Mouse (Mus musculus): ENCODE measurements around the gene Pcf11. TPM values are rescaled to one million over a fixed set of nuclear protein-coding genes. Genes with fewer than 3 reads are reported as not detected.

Pcf11 gene
- 10 to 100 TPM; 20.8 to 22.0 TPM for total RNA-seq (2021)
- long read RNA-seq, experiment 1, partial matches to known transcripts = 0 of 2 reads
- long read RNA-seq, experiment 1, other reads (novel, unspliced or antisense) = 0 of 2 reads
- long read RNA-seq, experiment 2, full-length matches to known transcripts = 2 of 3 reads
- long read RNA-seq, experiment 2, partial matches to known transcripts = 1 of 3 reads
- long read RNA-seq, experiment 2, other reads (novel, unspliced or antisense) = 0 of 3 reads

DNA sequence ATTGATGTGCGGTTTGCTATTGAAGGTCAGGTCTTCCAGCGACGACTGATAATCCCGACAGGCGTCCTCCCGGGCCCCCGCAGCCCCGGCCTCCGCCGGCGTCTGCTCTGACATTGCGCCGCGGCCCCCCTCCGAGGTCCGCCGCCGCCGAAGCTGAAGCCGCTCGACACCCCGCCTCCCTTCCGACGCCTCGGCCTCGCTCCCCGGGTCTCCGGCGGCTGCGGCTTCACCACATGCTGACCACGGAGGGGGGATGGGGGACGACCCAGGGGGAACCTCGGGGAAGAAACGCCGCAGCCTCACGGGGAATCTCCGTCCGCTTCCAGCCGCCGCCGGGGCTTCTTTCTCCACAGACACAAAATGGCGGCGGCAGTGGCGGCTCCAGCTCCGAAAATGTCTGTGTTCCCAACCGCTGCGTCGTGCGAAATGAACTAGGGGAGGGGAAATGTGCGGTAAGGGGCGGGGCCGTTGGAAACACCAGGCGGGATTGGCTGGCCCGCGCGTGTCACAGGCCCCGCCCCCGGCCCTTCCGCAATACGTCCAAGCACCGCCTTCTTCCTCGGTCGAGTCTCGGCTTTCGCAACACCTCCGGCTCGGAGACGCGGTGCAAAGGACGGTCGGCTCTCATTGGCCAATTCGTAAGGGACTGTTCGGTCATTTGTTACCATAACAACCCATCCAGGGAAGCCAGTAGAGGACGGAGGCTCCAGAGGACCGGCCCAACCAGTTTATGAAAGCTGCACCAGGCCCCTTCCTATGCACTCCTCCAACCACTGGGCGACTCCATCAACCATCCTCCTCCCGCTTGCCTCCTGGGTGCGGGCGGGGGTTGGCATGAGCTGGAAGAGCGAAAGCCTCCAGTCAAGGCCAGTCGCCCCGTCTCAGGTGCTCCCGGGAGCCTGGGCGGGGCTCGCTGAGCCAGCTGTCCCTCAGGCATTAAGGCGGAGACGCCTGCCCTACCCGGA, at the start of gene Pcf11:
Pcf11 (minus strand) TSS at position 428 of the 965 bp plus-strand sequence.
- intact Hi-C loops (cut with DNase I; ENCODE audit: low total_unique reads) = no loop called here
- peak; percentile 97 for DNase-seq

DNA sequence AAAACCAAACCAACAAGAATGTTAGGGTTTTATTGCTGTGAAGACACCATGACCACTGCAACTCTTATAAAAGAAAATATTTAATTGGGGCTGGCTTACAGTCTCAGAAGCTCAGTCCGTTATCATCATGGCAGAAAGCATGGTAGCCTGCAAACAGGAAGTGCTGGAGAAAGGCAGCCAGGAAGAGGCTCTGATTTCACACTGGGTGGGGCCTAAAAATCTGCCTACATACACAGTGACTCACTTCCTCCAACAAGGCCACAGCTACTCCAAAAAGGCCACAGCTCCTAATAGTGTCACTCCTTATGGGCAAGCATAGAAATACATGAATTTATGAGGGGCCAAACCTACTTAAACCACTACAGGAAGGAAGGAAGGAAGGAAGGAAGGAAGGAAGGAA, 45.3 kb upstream of the Pcf11 start:
- intact Hi-C loops (cut with DNase I; ENCODE audit: low total_unique reads) = no loop called here
- DNase-seq = no peak

DNA sequence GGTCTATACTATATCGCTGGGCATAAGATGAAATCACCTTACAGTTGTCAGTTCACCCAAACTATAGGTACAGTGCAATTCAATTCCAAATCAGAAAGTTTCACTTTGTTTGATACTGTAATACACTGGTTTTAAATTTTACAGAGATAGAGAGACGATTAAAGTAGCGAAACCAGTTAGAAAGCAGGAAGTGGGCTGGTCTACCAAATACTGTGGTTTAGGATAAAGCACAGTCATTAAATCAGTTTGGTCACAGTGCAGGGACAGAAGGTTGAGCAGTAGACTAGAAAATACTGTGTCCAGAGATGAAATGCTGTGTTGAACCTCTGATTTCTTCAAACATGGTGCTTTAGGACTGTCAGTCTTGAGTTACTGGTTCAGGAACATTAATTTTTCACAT, 41.9 kb upstream of the Pcf11 start:
- intact Hi-C loops (cut with DNase I; ENCODE audit: low total_unique reads) = no loop called here
- no peak for DNase-seq

DNA sequence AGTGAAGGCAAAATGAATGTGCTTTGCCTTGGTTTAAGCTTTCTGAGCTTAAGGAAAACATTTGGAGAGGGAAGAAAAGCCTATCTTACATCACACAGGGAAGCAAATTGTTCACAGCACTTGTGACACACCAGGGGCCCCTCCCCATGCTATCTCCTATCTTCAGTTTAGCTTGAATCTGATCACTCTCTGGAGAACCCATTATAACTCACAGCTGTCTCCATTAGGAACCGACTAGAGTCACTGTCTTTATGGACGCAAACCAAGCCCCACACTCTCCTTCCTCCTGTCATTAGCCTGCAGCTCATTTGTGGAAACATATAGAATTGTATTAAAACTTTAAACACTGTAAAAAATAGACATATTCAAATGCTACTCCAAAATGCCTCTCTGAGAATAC, 39.8 kb upstream of the Pcf11 start:
- no peak for DNase-seq
- intact Hi-C loops (cut with DNase I; ENCODE audit: low total_unique reads) = no loop called here

DNA sequence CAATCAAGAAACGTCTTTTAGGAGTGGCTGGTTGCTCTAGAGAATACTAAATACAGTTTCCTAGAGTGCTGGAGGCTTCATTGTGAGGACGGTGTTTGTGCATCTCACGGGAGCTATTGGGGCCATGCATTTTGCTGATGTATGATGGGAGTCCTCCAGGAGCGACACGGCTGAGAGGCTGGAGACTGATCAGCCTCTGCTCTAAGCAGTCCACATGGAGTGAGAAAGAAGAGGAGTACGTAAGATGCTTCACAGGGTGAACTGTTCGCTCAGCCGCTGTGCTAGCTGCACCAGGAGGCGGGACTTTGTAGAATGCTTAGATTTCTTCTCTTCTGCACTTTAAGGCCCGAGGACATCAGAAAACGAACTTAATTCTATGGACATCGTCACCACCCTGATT, 37.0 kb upstream of the Pcf11 start:
- intact Hi-C loops (cut with DNase I; ENCODE audit: low total_unique reads) = no loop called here
- DNase-seq = no peak

DNA sequence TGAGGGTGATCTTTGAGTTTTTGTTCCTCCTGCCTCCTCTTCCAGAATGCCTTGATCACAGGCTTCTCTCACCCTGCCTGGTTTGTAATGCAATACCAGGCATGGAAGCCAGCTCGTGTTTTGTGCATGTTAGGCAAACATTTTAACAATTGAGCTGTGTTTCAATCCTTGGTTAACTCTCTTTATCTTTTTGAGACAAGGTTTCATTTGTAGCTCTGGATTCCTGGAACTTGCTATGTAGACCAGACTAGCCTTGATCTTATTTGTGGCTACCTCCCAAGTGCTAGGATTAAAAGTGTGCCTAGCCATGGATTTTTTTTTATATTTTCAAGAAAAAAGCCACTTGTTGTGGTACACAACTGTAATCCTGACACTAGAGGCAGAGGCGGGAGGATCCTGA, 35.8 kb upstream of the Pcf11 start:
- intact Hi-C loops (cut with DNase I; ENCODE audit: low total_unique reads) = no loop called here
- DNase-seq = no peak

DNA sequence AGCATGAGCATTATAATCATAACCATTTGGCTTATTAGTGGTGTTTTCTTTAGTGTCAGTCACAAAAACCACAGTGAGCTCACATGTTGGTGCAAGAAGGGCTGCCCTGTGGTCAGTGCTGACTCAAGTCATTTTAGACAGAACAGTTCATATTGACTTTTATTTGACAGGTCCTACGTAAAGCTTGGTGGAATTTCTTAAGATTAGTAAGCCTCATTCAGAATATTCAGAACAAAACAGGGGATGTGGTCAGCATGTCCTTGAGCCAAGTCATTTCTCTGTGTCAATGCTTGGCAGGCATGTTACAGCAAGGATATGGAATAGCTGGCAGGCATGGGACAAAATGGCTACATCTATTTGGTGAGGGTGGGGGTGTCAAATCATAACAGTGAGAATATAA, 33.9 kb upstream of the Pcf11 start:
- intact Hi-C loops (cut with DNase I; ENCODE audit: low total_unique reads) = no loop called here
- DNase-seq = no peak

DNA sequence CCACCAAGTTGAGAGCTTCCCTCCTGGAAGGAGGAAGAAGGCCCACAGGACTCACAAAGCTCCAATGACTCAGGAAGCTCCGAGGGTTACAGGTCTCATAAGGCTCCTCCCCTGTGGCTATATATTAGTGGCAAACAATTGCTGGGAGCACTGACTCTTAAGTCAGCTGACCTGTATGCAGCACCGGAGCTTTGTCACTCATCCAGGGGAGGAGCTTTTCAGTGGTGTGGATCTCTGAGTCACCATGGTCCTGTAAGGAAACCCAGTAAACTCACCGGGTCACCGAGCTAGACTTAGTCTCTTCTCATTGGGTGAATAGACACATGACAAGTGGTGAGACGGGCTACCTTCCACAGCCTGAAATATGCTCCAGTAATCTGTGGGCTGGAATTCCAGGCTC, 29.0 kb upstream of the Pcf11 start:
- DNase-seq = no peak
- intact Hi-C loops (cut with DNase I; ENCODE audit: low total_unique reads) = no loop called here

DNA sequence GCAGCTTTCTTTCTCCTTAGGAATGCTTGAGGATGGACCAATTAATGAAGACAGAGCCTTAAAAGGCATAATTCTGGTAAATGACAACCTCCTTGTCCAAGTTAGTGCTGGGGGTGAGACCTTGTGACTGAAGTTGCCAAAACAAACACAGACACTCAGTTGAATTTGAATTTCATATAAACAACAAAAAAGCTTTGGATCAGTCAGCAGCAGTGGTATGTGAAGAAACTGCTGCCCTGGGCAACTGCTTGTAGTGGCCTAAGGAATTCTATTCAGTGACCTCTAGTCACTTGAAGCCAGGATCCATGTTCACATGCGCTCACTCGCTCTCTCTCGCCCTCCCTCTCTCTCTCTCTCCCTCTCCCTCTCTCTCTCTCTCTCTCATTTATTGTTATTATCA, 26.7 kb upstream of the Pcf11 start:
- intact Hi-C loops (cut with DNase I; ENCODE audit: low total_unique reads) = no loop called here
- DNase-seq = no peak

DNA sequence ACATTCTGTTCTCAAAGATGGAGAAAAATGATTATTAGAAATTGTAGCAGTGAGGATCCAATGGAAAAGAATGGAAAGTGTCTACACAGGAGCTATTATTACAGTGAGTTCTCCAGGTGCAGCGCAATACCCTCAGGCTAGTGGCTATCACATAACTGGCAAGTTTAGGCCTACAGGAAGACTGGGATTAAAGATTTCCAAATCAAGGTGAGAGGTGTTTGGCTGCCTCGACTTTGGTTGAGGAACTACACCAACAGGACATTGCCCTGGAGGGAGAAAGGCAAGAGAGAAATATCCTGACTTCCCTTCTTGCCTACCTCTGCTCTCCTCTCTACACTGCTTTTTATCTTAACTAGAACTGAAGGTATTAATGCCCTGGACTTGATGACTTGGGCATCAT, 19.4 kb upstream of the Pcf11 start:
- no peak for DNase-seq
- intact Hi-C loops (cut with DNase I; ENCODE audit: low total_unique reads) = no loop called here

DNA sequence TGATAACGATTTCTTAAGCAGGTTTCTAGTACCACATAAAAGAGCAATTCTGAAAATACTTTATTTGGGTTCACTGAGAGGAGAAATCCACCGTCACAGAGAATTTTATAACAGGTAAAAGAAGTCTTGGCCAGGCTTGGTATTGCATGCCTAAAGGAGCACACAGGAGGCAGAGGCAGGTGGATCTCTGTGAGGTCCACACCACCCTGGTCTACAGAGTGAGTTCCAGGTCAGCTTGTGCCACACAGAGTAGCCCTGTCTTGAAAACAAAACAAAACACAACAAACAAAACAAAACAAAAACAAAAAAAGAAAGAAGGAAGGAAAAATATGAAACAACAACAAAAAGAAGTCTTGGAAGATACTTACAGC, 18.6 kb upstream of the Pcf11 start:
- DNase-seq = no peak
- intact Hi-C loops (cut with DNase I; ENCODE audit: low total_unique reads) = no loop called here

DNA sequence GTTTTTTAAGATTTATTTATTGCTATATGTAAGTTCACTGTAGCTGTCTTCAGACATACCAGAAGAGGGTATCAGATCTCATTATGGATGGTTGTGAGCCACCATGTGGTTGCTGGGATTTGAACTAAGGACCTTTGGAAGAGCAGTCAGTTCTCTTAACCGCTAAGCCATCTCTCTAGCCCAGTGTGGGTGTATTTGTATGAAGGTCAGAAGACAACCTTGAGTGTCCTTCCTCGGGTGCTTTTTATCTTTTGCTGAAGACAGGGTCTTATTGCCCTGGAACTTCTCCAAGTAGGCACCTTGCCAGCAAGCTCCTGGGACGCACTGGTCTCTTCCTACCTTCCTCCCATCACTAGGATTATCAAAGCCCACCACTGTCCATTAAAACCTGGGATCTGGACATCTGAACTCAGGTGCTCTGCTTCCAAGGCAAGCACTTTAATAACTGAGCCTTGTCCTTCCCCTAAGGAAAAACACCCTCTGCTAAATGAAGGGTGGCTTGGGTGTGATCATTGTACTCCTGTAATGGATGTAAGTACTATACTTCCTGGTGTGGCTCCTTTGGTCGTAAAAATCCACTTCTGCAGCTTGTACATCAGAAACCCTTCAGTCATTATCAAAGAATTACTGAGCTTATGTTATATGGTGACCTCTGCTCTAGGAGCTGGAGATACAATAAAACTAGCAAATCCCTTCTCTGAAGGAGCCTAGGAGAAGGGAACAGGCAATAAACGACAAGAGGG, 18.0 kb upstream of the Pcf11 start:
- no peak for DNase-seq
- intact Hi-C loops (cut with DNase I; ENCODE audit: low total_unique reads) = no loop called here

DNA sequence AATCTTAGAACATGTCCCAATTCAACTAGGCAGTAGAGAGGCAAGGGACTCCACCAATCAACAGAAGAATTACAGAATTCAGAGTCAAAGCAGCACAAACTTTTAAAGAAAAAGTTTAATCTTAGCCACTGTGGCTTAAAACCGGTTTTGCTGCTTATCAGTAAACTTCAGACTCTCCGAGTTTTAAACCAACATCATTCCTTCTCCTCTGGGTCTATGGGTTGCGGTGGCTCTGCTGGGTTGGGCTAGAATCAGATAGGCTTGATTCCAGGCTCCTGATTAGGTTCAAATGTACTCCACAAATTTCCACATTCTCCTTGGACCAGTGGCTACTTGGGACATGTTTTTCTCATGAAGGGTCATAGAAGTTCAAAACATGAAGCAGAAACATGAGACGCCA, 7.6 kb upstream of the Pcf11 start:
- DNase-seq = no peak

DNA sequence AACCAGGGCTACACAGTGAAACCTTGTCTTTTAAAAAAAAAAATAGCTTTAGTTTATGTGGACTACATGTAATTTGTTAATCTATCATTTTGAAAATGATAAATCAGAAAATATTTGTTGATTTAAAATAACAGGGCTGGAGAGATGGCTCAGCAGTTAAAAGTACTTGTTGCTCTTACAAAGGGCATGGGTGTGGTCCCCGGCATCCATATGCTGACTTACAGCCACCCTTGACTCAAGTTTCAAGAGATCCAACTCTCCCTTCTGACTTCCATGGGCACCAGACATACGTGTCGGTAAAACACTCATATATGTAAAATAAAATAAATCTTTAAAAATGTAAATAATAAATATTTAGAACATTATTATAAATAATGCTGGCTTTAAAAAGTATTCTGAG, 5.4 kb upstream of the Pcf11 start:
- no peak for DNase-seq
- intact Hi-C loops (cut with DNase I; ENCODE audit: low total_unique reads) = no loop called here

More for the DNA sequence above, 7.6 kb upstream of the Pcf11 start:
- intact Hi-C loops (cut with DNase I; ENCODE audit: low total_unique reads) = no loop called here

DNA sequence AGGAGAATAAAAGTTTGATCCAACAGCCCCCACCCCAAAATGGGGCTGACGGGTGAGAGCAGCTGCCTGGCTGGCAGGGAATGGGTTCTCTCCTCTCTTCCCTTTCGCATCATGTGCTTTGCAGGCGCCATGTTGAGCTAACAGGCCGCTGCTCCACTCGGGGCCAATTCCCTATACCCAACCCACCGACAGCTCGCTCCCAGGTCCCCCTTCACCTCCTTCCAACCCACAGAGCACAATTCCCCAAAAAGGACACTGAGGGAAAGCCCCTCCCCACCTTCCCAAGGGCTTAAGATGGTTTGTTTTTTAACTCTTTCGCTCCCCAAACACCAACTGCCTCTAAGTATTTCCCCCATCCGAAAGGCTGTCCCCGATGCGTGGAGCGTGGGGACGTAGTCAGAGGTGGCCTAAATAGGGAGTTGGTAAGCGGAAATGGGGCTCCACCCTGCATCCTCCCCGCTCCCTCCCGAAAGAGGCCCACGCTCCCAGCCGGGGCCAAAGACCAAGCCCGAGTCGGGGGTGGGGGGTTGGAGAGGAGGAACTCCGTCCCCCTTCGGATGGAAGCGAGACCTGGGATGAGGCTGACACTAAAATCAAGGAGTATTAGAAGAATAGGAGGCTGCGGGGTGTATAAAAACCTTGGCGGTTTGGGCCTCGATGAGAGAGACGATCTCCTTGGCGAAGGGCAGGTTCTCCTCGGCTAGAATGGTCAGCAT, 785 bp downstream of the Pcf11 start:
- peak; percentile 49 for DNase-seq
- intact Hi-C loops (cut with DNase I; ENCODE audit: low total_unique reads) = no loop called here

DNA sequence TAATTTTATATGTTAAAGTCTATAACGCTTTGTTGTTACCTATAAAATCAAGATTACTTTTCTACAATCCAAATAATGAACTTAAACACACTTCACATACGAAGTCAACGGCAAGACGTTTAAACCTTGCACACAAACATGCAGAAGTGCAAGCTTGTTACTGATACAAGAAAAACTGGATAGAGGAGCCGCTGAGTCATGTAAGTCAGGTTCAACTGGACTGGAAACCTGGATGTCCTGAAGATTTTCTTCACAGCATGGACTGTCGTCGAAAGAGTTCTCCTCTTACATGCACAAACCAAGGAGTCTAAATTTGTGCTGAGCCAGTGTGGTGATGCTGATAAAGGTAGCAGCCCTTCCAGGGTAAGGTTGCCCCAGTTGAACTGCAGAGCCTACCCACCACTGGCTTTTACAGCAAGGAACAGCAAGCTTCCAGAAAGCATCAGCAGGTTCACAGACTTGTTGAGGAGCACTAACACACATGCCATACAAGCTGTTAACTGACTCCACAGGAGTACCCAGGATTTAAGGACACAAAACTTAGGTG, 3.4 kb downstream of the Pcf11 start:
- intact Hi-C loops (cut with DNase I; ENCODE audit: low total_unique reads) = no loop called here

DNA sequence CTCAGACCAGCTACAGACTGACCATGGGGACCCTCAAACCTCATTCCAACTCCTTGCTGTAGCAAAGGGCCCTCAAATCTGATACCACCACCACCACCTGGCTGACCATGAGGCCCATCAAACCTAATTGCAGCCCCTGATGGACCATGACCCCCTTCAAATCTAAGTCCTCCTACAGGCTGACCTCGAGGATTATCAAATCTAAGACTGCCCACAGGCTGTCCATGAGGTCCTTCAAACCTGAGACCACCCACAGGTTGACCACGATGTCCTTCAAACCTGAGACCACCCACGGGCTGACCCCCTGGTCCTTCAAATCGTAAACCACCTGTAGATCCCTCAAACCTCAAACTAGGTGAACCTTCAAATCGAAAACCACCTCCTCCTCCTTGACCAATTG, 11.7 kb downstream of the Pcf11 start:
- no peak for DNase-seq
- intact Hi-C loops (cut with DNase I; ENCODE audit: low total_unique reads) = no loop called here

More for the DNA sequence above, 3.4 kb downstream of the Pcf11 start:
- no peak for DNase-seq

DNA sequence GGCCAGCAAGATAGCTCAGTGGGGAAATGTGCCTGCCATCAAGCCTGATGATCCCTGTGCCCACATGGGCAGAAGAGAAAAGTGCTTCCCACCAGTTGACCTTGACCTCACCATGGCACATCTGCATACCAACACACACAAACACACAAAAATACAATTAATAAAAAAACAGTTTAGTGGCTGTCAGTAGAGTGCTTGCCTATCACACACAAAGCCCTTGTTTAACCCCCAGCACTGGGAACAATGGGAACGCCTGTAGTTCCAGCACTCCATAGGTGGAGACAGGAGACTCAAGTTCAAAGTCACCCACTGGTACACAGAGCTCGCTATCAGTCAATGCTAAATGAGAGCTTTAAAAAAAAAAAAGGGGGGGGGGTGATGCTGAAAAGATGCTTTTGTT, 13.3 kb downstream of the Pcf11 start:
- DNase-seq = no peak
- intact Hi-C loops (cut with DNase I; ENCODE audit: low total_unique reads) = no loop called here

DNA sequence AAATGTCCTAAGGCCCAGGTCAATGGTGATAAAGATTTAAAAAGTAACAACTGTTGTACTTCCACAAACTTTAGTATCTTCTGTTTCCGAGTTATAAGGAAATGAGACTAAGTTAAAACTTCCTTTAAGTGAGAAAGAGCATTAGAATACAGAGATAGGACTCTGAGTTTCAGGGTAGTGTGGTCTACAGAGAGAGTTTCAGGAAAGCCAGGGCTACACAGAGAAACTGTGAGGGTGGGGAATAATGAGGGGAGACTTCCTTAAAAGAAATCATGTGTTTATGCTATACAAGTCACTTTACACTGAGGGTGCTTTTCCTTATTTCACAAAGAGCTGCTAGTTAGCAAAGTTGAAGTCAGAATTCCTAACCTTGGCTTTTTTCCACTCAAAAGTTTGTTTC, 16.4 kb downstream of the Pcf11 start:
- intact Hi-C loops (cut with DNase I; ENCODE audit: low total_unique reads) = no loop called here
- DNase-seq = no peak

DNA sequence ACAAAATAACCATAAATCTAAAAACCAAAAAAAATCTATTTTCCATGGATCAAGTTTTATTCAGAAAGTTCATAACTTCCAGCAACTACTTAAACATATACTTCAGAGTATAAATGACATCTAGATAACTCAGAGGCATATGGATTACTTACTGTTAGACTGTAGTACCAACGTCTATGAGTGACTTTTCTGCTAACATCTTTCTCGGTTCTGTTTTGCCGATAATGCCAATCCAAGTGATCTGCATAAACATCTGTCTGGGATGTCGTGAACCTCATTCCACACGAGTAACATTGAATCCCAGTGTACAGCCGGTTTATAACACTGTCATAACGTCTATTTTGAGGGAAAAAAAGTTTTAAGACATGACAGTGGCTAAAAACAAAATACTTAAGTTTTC, 21.9 kb downstream of the Pcf11 start:
- intact Hi-C loops (cut with DNase I; ENCODE audit: low total_unique reads) = no loop called here

More for the DNA sequence above, 21.9 kb downstream of the Pcf11 start:
- no peak for DNase-seq
